Mouse (Mus musculus) left cerebral cortex, adult 11 months (tissue): ENCODE results near the gene Frmd7.

ENCODE experiments used
- DNase-seq: peaks from one replicate; pipeline ENCODE4 v3.0.0; 2022; ENCODE audit warnings: low spot score

Frmd7 gene

GRCm38 (mm10) chrX:50864734-50865133, 77.8 kb downstream of the Frmd7 start:
- no peak for DNase-seq

GRCm38 (mm10) chrX:50863771-50864170, 78.7 kb downstream of the Frmd7 start:
- DNase-seq = no peak

- no peak for DNase-seq
These were observed 91.9 kb downstream of the Frmd7 start for GRCm38 (mm10) chrX:50850428-50851184.
